Mouse (Mus musculus): Measurements from ENCODE around the gene Eya4.

Gene Eya4

DNA sequence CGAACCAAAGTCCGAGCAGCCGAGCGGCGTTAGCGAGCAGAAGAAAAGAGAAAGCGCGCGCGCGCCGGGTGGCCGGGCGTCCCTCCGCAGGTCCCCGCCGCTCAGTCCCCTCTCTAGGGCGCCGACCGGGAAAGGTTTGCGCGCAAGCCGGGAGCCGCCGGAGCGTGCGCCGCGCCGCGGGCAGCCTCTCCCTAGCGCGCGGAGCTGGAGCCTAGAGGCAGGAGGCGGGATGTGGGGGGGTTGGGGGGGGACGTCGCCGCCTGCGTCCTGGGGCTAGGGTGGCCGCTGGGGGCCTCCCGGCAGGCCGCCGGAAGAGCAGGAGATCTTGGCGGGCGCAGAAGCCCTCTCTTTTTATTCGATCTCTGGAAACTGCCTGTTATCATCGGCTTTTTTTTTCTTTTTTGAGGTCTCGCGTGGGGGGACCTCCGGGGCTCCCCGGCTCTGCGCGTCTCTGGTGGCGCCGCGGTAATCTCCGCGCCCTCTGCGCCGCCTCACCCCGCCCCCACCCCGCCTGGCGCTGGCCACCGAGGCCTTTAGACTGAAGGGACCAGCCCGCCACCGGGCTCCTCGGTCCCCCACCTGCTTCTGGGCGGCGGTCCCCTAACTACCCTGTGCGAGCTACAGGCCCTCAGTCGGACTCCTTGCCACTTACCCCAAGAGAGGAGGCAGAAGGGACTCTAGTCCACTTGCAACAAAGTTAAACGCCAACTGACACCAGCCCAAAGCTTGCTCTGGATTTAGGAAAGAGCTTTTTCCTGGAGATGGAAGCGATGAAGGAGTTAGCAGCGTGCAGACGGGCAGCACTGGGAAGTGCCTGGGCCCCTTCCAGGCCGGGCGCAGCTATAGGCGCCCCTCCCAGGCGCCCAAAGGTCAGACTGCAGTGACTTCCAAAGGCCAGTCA, at the start of gene Eya4:
Gene Eya4 (minus strand): TSS at position 776 of the 901 bp plus-strand sequence.
- DNase-seq (ENCODE audit: low spot score) = no peak

GRCm38 (mm10) chr10:23395399-23395798, 44.8 kb upstream of the Eya4 start:
- no peak for DNase-seq (ENCODE audit: low spot score)

DNA sequence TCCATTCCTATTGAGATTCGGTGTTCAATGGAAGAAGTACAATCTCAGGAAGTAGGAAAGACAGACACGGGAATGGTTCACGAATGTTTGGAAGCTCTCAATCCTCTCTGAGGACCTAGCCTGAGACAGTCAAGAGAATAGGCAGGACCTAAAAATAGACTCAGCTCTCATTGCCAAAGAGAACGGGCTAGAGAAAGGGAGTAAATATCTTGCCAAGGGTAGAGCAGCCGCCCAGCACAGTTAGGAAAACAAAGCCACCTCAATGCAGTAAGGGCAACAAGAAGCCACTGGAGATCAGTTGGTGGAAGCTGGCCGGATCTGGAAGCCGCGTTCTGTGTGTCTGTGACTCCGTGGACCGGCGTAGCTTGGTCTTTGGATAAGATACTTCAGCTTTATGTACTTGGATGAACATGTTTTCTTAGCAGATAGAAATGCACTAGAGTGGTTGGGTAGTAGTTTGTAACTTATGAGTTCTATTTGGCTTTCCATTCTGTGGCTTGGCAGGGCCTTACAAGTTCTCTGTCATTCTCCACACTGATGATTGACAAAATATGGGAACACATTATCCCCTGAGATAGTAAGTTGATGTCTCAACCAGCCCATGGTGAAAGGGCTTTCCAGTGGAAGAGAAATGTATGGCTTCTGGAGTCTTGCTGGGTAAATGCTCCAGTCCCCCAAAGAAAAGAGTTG, 44.1 kb upstream of the Eya4 start:
- no peak for DNase-seq (ENCODE audit: low spot score)

DNA sequence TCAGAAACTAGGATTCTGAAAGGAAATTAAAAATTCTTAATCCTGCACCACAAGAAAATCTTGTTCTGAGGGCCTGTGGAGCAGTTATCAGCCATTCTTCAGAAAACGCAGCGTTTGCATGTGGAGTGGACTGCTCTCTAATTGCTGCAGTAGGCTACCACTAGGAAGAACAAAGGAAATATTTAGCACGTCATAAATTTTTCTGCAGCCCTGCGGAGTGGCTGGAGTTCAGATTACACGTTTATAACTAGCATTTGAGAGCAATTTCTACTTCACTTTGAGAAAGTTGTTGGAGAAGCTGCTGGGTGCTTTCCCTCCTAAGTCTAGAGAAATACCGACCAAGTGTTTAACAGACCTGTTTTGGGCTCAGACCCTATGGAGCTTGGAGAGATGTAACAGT, 43.6 kb upstream of the Eya4 start:
- no peak for DNase-seq (ENCODE audit: low spot score)

DNA sequence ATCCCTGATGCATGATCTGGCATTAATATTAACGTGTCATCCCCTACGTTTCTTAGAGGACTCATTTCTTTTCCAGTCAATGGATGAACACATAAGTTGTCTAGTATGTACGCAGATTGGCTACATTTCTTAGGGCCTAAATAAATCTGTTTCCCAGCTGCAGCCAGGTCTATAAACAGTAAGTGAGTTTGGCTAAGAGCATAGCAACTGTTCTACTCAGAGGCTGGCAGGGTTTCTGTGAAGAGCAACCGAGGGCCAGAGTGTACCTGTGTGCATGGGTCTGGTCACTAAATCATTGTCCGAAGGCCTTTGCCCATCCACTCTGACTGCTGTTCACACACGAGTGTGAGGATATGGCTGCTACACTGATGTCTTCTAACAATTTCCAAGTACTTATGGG, 13.3 kb upstream of the Eya4 start:
- no peak for DNase-seq (ENCODE audit: low spot score)

DNA sequence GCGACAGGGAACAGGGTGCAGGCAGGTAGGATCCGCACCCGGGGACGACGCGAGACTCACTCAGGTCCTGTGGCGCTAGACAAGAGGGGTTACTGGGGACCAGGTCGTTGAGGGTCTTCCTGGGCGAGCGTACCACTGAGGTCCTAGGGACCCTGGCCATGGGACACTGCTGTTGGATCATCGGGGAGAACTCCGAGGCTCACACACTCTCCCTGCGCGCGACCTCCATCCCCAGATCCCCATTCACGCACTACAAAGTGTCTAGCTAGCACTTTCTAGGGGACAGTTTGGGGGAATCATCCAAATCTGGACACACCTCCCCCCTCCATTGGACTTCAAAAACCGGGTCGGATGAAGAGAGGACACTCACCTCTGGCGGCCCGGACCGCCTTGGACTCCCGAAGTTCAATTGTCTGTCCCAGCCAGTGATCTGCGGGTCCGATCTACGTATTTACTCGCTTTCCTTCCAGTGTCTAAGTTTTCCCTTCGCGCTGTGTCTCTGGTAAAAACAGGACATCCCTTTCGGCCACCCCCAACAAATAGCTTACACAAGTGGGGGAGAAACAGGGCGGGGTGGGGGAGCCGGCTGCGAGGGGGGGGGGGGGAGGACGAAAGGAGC, 1.1 kb downstream of the Eya4 start:
- no peak for DNase-seq (ENCODE audit: low spot score)

DNA sequence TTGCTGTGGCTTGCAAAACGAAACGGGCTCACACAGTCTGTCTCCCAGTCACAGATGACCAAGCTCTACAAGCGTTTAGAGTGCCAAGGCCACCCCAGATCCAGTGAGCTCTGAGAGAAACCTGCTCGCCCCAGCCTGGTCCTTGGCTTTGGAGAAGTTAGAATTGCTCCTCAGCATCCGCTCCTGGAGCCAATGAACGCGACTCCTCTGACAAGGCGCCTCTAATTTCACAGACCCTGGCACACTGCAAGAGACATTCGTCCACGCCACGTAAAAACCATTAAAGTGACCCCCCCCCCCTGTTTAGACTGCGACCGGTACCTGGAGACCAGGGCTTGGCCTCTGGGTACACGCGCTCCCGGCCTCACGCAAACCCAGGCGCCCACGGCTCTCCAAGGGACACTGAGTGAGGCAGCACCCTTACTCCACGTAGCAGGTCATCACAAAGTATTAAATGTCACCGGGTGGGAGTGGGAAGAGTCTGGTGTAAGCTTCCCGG, 1.6 kb downstream of the Eya4 start:
- no peak for DNase-seq (ENCODE audit: low spot score)

- DNase-seq (ENCODE audit: low spot score) = no peak
These were observed 2.3 kb downstream of the Eya4 start for GRCm38 (mm10) chr10:23348101-23348892.

- DNase-seq (ENCODE audit: low spot score) = no peak
These were observed 13.3 kb downstream of the Eya4 start for GRCm38 (mm10) chr10:23337250-23337649.

DNA sequence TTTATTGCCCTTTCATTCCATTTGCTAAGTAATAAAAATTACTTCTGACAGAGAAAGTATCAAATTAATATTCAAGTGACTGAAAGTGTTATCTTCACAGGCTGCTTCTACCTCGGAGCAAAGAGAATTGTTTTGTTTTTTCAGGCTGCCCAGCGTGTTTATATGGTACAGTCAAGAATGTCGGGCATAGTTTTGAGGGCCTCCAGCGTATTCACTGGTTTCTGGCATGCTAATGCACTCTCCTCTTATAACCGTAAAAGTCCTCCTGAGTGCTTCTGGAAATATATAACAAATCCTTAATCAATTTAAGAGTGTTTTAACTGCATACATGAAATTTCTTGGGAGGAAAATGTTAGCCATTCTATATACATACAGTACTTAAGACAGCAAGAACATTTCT, 17.8 kb downstream of the Eya4 start:
- no peak for DNase-seq (ENCODE audit: low spot score)

- DNase-seq (ENCODE audit: low spot score) = no peak
These were observed 22.9 kb downstream of the Eya4 start for GRCm38 (mm10) chr10:23327651-23328050.

GRCm38 (mm10) chr10:23322275-23322674, 28.3 kb downstream of the Eya4 start:
- DNase-seq (ENCODE audit: low spot score) = no peak

- DNase-seq (ENCODE audit: low spot score) = no peak
These were observed 55.0 kb downstream of the Eya4 start for GRCm38 (mm10) chr10:23295616-23296015.

DNA sequence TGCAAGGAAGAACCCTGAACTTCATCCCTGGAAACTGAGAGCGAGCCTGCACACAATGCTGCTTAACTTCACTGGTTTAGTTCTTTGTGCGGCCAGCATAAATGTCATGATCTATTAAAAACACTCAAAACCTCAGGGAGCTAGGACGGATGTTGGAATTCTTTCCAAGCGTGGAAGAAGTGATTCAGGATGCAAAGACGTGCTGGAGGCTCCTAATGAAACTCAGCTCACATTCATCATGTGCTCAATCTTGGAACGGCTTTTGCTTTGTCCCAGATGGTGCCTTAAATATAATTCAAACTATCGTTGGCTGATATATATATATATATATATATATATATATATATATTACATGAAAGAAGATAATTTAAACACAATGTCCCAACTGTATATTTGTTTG, 58.1 kb downstream of the Eya4 start:
- DNase-seq (ENCODE audit: low spot score) = no peak

DNA sequence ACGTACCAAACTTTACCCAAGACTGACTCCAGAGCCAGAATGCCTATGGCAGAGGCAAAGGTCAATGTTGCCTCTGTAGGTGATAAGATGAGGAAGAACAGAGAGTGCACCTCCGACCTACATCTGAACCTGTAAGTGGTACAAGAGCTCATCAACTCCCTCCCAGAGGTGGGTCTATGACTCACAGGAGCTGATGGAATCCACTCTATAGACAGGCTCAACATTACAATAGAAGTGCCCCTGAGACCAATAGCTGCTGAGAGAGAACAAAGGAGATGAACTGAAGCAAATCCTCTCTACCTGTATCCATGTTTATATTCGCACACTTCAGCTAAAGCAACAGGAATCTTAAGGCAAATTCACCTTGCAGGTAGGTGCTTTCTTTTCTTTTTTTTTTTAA, 73.2 kb downstream of the Eya4 start:
- no peak for DNase-seq (ENCODE audit: low spot score)

GRCm38 (mm10) chr10:23271050-23271621, 79.5 kb downstream of the Eya4 start:
- DNase-seq (ENCODE audit: low spot score) = no peak

DNA sequence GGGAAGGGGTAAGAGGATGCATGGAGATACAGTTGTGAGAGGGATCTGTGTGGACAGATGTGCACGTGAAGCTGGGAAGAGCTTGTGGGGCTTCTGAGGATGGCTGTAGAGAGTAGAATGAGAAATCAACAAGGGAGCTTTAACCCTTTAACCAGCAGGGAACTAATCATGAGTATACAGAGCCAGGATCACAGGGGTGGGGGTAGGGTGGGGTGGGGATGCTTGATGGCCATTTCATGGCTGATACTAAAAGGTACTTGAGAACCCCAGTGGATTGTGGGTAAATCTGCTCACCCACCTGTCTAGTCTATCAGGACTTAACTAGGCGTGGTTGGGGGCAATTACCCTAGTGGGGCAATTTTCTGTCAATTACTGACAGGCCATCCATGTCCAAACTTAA, 80.1 kb downstream of the Eya4 start:
- no peak for DNase-seq (ENCODE audit: low spot score)

GRCm38 (mm10) chr10:23252180-23252579, 98.4 kb downstream of the Eya4 start:
- DNase-seq (ENCODE audit: low spot score) = no peak

GRCm38 (mm10) chr10:23246485-23246884, 104.1 kb downstream of the Eya4 start:
- DNase-seq (ENCODE audit: low spot score) = no peak

DNA sequence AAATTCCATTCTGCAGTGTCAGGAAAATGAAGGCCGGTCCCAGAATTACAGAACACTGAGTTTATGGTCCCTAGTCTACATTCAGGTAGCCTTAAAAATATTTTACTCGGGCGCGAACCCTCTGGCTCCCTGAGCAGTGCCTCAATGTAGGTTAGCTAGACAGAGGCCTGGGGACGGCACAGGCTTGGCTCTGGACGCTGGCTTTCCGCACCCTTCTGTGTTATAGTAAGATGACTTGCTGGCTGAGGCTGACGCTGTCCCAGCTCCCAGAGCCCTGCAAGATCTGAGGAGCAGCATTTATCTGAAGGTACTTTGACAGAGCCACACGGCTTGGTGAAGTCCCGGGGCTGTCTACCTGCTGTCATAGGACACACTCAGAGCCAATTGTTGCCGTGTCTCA, 113.7 kb downstream of the Eya4 start:
- no peak for DNase-seq (ENCODE audit: low spot score)

DNA sequence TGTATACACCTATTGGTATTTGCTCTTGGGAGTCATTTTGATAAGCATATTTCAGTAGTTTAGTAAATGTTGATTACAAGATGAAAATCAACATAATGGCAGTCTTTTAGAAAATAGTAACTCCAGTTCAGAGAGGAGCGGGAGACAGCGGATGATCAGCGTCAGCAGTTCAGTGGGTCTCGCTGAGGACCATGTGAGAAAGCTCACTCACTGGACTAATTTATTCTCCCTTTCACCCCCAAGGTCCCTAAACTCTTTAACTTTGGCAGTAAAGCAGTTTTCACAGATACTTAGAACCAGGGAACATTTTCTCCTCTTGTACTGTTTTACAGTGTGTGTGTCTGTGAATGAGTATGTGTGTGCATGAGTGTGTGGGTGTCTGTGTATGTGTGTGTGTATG, 115.2 kb downstream of the Eya4 start:
- DNase-seq (ENCODE audit: low spot score) = no peak

DNA sequence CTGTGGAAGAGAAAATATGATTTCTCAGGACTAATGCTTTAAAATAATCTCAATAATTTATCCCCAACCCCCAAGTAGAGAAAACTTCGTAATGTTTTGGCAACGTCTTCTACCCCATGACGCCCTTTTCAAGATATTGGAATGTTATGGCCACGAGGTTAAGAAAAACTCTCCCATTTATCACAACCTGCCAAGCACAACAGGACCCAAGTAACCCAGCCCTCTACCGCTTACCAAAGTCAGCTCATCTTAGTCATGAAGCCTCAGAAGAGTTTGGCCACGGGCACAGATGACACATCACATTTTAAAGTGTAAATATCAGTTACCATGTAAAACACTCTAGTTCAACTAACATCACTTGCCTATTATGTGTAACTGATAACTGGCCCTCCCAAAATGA, 117.2 kb downstream of the Eya4 start:
- no peak for DNase-seq (ENCODE audit: low spot score)

Data from c-Kit-positive CD71-positive TER-119-positive erythroid progenitor cells, embryonic 14.5 days (primary cell).